Mouse (Mus musculus) layer of hippocampus, adult 18-20 months (tissue): ENCODE measurements around the gene Ciao1. TPM values are rescaled to one million over a fixed set of nuclear protein-coding genes. Genes with fewer than 3 reads are reported as not detected.
A peak's percentile ranks its signal among the peaks of the same experiment; 100 is the strongest.
"Not testable (repeated sequence)": the region's sequence is repeated elsewhere in the genome, so short reads cannot be mapped to it uniquely, and the experiment has no call there.

Source experiments
- DNase-seq, 2 experiments: peaks; one replicate each; pipeline ENCODE4 v3.0.0; 2022; ENCODE audit warnings: low spot score in 2 of 2
- long read RNA-seq: library from polyadenylated mRNA; stranded (forward); transcript quantifications from one replicate; pipeline ENCODE4 v2.0.0, GENCODE M21; 2021
- total RNA-seq, 2 experiments: library from RNA; stranded (reverse); gene quantifications; 2 replicates each; pipeline ENCODE4 v1.2.3; 2021

The Ciao1 gene
- 10 to 100 TPM; 72.8 to 81.6 TPM for total RNA-seq
- long read RNA-seq, transcript Ciao1-201 (7 exons, 3,075 nt): major isoform, 33 of 39 reads
- long read RNA-seq, partial matches to known transcripts: 1 of 39 reads
- long read RNA-seq, other reads (novel, unspliced or antisense): 5 of 39 reads

DNA sequence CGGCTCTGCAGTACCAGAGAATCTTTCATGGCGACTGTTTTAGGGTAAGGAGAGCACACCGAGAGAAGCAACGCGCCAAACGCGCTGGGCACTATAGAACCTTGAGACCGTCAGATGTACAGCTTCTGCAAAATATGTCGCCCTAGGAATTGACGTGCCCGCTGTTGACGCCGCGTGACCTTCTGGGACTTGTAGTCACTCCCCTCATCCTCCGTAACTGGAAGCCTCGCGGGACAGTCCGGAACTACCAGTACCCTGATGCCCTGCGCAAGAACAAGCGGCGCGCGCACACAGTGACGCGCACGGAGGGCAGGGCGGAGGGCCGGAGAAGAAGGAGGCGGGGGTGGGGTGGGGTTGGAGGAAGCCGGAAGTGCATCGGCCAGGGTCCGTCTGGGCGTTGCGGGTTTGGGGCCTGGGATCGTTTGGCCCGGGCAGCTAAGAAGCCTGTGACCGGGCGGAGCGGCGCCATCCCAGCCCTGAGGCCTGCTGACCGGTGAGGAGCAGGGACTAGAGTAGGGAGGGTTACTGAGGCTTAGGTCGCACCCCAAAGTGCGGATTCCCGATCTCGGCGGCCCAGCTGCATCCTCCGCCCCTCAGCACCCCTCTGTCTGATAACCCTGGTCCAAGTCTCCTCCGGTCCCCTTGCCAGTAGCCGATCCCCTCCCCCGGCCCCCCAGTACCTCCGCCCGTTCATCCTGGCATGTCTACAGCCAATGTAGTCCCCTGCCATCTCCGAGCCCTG, at the start of gene Ciao1, which contains the start of gene Tmem127:
Gene Ciao1 (minus strand): TSS at position 225 of the 742 bp plus-strand sequence.
Gene Tmem127 (plus strand): TSS at position 317 of the 742 bp plus-strand sequence.
- peak; percentile 97 to 98 for DNase-seq

DNA sequence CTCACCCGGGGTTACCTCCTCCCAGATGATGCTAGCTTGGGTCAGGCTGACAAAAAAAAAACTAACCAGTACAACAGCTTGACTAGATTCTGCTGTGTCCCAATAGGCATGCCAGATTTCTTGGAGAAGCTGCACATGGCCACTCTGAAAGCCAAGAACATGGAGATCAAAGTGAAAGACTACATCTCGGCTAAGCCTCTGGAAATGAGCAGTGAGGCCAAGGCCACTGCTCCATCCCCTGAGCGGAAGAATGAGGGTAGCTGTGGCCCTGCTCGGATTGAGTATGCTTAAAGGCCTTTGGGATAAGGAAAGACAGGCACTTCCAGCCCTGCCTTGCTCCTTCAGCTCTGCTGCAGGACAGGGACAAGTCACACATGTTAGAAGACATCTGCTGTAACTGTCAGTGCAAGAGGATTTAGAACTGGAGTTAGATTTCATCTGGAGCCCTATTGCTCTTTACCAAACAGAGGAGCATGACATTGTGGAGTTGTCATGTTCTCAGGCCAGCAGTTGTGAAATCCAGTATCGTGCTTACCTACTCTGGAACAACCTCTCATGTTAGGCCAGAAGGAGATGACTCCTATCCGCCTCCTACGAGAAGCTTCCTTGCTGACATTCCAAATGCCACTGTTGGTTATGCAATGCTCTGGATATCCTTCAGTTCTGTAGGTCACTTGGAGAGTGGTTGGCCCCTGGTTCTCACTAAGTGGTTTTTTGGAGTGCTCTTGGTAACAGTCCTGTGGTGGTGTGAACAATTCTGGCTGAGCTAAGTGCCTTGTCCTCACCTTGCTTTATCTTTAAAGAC, 49.6 kb upstream of the Ciao1 start:
- no peak for DNase-seq

DNA sequence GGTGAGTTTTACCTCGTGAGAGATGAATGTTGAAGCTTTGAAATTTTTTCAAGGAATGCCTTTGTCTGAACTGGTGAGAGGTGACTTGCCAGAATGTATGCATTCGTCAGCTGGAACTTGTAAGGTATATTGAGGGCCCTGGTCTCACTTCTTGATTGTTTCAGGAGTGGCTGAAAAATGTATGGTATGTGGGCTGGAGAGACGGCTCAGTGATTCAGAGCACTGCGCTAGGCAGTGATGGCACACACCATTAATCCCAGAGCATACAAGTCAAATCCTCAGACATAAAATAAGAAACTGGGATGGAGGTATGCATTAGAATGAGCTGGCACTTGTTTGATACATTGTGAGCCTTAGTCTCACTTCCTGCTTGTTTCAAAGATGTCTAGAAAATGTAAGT, 44.6 kb upstream of the Ciao1 start:
- DNase-seq: no peak

DNA sequence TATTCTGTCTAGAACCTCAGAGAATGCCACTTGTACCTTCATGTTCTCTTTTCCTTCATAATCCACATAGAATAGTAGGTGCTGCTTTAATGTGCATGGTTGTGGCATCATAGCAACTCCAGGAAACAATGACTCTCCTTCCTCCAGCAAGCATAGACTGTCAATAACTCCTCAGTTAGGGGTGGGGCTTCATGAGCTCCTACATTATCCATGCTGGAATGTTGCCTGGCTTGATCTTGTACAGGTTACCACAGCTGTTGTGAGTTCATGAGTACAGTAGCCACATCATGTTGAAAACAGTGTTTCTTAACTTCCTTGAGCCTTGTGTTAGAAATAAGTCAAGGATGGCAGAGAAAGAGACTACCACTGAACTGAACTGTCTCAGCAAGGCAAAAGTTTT, 30.5 kb upstream of the Ciao1 start:
- DNase-seq: no peak

DNA sequence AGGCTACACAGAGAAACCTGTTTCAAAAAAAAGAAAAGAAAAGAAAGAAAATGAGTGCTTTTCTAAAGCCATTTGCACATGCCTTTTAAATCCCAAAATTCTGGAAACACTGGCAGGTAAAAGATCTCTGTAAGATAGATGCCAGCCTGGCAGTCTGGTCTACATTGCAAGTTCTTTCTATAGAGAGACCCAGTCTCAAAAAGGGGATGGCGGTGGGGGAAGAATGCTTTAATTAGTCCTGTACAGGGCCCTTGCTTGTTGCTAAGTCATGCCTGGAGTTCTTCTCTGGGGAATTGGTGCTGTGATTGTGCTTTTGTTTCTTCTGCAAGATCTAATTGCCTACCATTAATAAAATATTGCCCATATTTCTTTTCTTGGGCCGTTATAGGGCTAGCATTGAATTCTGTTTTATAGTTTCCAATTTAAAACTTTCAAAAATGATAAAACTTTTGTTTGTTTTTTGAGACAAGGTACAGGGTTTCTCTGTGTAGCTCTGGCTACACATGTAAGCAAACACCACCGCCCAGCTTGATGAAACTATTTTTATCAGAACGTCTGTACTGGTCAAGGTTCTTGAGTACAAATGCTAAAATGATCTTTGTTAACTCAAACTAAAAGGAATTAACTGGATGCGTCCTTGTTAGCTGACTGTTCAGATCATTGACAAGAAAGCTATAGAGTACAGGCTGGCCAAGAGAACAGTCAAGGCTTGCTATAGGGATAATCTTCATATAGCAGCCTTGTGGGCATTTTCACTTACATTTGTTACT, 28.1 kb upstream of the Ciao1 start:
- DNase-seq: no peak

DNA sequence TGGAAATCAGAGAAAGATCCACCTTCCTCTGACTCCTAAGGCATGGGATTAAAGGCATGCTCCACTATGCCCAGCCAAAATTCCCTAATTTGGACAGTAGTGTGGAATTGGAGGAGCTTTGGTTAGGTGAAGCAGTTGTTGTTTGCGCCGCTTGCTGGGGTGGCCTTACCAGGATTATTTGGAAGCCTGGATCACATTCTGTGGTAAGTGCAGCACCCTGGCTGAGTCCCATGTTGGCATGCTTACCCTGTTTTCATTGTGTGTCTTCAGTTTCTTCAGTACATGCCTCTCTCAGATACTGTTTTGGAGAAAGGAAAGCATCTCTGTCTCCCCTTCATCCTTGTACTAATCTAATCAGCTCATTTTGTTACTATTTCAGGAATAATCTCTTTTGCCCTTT, 27.0 kb upstream of the Ciao1 start:
- DNase-seq: no peak

DNA sequence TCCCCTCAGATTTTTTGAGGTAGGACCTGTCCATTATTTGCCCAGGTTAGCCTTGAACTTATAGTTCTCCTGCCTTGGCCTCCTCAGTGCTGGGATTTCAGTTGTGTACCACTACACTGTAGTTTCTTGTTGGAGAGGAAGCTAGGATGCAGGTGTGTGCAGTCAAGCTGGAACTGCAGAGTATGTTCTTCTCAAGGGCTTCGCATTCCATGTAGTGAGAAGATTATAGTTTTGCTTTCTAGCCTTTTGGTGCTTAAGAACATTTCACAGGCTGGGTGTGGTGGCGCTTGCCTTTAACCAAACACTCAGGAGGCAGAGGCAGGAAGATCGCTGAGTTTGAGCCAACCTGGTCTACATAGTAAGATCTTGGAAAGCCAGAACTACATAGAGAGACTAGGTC, 25.2 kb upstream of the Ciao1 start:
- DNase-seq: no peak

DNA sequence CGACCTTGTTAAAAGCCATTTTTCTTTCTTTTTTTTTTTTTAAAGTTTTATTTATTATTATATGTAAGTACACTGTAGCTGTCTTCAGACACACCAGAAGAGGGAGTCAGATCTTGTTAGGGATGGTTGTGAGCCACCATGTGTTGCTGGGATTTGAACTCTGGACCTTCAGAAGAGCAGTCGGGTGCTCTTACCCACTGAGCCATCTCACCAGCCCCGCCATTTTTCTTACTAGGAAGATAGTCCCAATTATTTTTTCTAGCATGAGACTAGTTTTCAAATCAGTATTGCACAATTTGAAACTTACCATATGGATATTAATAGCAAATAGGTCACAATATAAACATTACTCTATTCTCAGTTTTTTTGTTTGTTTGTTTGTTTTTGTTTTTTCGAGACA, 24.4 kb upstream of the Ciao1 start:
- not testable (repeated sequence) for DNase-seq

DNA sequence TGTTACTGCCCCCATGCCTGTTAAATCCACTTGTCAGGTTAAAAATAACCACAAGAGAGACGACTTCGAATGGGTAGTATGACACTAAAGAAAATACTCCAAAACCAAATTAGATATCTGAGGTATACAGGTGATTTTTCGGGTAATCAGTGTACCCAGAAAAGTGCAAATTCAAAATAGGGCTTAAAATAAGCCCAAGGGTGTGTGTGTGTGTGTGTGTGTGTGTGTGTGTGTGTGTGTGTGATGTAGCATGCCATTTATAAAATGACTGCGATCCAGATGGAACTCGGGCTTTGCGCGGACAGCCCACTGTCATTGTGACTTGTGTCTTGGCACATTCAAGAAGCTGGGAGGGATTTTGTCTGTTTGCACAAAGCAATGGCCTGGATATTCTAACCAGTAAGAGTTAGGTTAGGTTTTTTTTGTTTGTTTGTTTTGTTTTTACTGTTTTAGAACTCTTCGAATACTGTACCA, 23.5 kb upstream of the Ciao1 start:
- DNase-seq: peak; percentile 28 to 43

DNA sequence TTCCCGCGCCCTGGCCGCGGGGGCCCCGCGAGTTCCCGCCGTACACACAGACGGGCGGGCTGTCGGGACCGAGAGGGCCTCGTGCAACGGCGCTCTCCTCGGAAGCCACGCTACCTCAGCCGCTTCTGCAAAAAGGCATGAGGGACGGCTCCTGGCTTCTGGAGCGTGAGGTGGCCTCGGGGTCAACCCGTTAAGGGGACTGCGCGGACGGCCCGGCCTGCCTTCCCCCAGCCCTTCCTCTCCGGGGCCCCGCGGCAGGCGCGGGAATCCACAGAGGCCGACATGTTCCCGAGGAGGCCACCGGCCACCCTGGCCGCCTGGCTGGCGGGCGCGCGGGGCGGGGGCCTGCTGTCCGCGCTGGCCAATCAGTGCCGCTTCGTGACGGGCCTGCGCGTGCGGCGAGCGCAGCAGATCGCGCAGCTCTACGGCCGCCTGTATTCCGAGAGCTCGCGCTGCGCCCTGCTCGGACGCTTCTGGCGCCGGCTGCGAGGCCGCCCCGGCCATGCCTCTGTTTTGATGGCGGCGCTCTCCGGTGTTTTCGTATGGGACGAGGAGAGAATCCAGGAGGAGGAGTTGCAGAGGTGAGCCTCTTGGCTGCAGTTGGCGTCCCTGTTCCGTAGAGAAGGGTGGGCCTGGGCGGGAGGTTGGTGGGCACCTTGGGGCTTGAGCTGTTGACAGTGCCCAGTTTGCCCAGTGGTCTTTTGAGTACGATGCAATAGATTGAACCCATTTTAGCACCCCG, 22.9 kb upstream of the Ciao1 start:
- DNase-seq: peak; percentile 80 to 87

DNA sequence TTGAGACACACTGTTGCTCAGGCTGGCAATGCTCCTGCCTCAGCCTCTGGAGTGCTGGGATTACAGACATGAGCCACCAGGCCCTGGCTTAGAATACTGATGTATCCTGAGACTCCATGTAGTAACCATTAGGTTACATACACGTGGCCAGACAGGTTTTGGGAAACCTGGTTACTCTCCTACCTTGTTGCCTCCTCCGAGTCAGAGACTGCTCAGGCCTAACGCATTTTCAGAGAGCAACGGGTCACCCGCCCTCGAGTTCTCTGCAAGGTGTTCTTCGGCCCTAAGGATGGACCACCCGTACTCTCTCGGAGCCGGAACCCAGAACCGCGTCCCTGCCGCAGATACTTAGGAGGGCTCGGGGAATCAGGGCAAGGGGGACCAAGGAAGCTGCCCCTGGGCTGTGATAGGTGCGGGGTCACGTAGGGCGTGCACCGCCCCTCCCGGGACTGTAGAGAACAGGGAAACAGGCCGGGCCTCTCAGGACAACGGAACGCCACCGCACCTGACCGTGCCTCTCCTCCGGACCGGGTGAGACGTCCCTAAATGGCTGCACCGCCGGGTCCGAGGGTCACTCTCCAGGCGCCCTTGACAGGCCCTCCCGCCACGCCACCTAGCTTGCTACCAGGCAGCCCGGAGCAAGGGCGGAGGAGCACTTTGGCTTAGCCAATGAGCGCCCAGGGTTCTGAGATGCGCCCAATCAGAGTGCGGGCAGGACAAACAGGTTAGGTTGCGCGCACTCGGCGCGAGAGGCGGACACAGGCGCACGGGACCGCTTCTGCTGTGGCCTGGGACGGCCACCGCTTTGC, 22.1 kb upstream of the Ciao1 start, which contains the start of gene Stard7:
Gene Stard7 (plus strand): TSS at position 728 of the 809 bp plus-strand sequence.
- peak; percentile 94 to 98 for DNase-seq

DNA sequence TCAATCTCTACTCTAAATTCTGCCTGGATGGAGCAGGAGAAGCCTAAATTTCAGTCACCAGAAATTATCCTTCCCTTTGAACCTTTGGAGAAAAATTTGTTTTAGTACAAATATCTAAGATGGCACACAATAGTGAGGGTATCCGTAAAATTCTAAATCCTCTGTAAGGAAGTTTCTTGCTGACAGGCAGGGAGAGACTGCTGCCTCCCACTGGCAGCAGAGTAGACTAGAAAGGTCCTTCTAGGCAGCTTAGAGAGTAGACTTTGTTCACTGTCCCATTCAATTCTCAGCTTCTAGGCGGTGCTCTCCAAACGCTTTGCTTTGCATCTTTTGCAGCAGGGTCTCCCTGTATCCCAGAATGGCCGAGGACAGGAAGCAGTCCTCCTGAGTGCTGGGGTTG, 20.2 kb upstream of the Ciao1 start:
- DNase-seq: no peak

DNA sequence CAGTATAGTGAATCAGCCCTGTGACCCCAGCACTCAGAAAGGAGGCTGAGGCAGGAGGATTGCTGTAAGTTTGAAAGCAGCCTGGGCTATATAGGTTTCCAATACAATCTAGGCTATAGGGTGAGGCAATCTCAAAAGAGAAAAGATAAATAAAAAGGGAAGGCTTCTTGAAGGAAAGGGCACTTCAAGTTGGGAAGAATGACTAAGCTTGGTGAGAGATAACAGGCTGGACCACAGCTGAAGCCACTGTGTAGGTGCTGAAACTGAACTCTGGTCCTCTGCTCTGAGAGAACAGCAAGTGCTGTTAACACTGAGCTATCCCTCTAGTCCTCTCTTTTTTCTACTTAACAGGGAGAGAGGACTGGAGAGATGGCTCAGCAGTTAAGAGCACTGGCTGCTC, 14.9 kb upstream of the Ciao1 start:
- DNase-seq: no peak

DNA sequence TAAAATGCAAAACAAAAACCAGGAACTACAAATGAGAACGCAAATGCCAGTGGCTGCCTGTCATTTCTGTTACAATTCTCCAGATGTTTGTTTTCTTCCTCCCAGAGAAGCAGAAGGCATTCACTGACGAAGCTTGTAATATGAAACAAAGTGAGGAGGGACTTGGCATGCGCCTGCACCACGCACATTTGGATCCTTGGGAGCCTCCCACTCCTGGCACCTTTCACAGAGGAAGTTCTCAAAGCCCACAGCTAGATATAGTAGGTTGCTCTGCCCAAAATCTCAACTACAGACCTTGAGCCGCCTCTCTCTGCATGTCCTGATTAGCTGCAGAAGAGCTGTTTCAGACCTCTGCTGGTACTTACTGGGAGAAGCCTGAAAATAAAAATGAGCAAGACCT, 11.7 kb upstream of the Ciao1 start:
- peak; percentile 28 to 50 for DNase-seq

DNA sequence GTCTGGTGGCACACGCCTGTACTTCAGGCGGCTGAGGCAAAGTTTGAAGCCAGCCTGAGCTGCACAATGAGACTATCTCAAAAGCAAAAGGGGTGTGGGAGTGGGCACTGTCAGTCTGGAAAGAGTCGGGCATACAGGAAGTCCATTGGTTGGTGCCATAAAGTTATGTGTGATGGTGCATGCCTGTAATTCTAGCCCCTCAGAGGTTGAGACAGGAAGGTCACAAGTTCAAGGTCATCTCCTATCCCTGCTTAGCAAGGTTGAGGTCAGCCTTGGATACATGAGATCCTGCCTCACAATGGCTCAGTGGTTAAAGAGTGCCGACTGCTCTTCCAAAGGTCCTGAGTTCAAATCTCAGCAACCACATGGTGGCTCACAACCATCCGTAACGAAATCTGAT, 7.7 kb upstream of the Ciao1 start:
- no peak for DNase-seq

DNA sequence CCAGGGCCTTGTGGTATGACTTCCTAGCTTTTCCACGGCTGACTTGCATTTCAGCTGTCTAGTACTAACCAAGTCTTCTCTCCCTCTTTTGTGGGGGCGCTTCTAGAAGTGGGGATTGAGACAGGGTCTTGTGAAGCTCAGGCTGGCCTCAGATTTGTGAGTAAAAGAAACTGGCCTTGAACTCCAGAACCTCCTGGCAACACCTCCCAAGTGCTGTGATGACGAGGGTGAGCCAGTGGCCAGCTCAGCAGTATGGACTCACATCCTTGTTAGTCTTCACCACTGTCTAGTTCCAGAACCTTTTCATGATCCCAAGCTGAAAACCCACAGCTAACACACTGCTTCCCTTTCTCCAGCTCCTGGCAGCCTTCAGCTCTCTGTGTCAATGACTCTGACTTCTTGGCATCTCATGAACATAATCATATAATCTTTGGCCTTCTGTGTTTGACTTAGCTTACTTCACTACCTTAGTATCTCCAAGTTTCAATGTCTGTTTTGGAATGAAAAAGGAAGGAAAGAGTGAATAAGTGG, 7.1 kb upstream of the Ciao1 start:
- DNase-seq: no peak

DNA sequence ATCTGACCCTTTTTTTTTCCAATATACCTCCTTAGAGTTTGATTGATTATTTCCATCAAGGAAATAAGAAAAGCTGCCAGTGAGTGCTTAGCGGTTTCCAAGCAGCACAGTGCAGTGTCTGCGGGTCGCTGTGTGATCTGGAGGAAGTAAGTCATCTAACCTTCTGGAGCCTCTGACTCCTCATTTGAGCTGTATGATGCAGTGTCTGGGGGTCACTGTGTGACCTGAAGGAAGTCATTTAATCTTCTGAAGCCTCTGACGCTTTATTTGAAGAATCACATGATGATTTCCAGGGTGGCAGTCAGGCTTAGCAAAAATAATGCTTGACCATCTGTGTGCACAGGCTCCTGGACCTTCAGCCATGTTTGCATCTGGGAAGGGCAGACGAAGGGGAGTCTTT, 5.2 kb upstream of the Ciao1 start:
- no peak for DNase-seq

DNA sequence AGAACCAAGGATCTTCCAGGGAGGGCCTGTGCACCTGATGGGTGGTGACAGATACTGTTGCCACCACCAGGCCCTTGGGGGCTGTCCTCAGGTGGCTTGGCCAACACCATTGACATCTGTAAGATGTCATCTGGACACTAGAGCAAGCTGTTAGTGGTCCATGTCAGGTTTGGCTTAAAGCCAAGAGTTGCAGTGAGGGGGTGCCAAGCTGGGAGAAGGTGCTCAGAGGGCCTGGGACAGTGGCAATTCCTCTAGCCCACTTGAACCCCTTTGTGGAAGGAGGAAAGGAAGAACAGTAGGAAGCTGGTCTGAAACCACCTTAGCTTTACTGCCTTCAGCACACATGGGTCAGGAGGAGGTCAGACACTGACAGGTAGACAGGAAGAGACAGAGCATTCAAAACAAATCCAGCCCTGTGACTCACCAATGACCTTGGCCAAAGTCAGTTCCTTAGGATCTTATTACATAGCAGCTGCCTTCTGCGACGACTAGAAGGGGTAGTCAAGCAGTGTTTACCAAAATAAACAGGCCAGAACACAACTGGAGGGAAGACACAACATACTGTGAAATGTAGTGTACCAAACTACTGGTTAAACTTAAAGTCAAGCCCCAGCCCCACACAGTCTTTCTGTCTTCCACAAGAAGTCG, 4.4 kb upstream of the Ciao1 start:
- no peak for DNase-seq

DNA sequence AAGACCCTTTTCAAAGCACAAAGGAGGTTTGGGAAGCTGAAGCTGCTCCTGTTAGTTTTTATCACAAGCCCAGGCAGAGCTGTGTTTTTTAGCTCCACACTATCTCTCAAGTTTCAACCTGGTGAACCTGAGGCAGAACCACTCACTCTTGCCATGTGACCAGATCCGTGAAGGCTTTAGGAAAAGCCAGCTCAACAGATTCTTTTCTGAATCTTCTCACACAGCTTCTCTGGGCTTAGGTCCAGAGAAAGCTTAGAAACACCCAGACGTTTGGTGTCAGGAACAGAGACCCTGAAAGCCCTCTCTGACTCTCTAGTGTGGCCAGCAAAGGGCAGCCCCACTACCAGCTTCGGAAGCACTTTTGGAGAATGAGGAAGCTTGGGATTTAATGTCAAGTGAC, 3.8 kb upstream of the Ciao1 start:
- no peak for DNase-seq
